Mouse (Mus musculus): Measurements from ENCODE around the gene Actrt1.

Gene Actrt1

DNA sequence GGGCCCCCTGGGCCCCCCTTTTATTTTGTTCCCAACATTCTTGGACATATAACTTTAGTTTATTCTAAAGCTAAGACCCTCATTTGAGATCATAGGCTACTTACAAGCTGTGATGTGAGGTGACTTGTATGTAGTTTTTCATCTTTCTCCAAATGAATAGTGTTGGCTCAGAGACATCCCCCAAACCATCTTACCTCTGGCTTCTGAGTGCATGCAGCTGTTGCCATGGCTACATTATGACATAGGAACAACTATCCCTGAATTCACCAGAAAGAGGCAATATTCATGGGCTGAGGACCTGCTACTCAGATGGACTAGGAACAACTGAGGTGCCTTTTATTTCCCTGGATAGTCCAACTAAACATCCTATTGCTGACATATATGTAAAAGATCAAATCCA, at the start of gene Actrt1:
Gene Actrt1 (plus strand): TSS at position 301 of the 400 bp plus-strand sequence.
- DNase-seq, result no peak

DNA sequence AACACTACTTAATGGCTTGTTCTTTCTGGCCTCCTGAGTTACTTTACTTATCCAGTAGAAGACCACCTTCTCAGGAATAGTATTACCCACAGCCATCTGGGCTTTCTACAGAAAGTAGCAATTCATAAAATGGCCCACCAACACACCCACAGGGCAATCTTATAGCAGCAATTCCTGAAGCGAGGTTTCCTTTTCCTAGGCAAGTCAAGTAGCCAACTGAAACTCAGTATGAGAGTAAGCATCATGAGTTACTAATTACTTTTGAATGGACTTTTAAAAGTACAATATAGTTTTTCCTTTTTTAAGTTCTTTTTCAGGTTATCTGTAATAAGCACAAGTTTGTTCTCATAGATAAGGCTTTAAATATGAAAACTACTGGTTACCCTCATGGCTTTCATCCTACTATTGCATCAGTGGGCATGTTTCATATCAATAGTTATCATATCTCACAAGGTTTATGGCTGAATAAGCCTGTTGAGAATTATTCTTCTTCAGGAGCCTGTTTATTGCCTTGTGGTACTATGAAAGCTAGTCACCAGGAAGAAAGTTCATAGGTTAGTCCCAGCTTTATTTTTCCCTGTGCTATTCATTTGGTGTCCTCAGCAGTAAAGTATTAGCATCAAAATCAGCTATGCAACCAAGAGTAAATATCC, 2.8 kb downstream of the Actrt1 start:
- DNase-seq, result no peak

Measured in kidney, adult 8-10 months (tissue).